Mouse (Mus musculus): ENCODE measurements around the gene Emc7. TPM values are rescaled to one million over a fixed set of nuclear protein-coding genes. Genes with fewer than 3 reads are reported as not detected.

Gene Emc7
- 1.7 and 2.6 TPM in 2 replicates for polyA plus RNA-seq (2012)

- TF ChIP-seq GATA1 (IDR thresholded peaks at IDR 0.05; ENCODE audit: low read length): no peak
Observed at GRCm38 (mm10) chr2:112454862-112455564, at the start of gene Emc7. TSS of gene Emc7 (plus strand) at chr2:112454997.

- no peak for TF ChIP-seq GATA1 (IDR thresholded peaks at IDR 0.05; ENCODE audit: low read length)
Observed at GRCm38 (mm10) chr2:112407030-112407429, 47.8 kb upstream of the Emc7 start.

GRCm38 (mm10) chr2:112425308-112425707 lies 29.5 kb upstream of the Emc7 start:
- no peak for TF ChIP-seq GATA1 (IDR thresholded peaks at IDR 0.05; ENCODE audit: low read length)

- TF ChIP-seq GATA1 (IDR thresholded peaks at IDR 0.05; ENCODE audit: low read length): no peak
Observed at GRCm38 (mm10) chr2:112429665-112430064, 25.1 kb upstream of the Emc7 start.

GRCm38 (mm10) chr2:112430403-112430802 lies 24.4 kb upstream of the Emc7 start:
- no peak for TF ChIP-seq GATA1 (IDR thresholded peaks at IDR 0.05; ENCODE audit: low read length)

GRCm38 (mm10) chr2:112432523-112432922 lies 22.3 kb upstream of the Emc7 start:
- TF ChIP-seq GATA1 (IDR thresholded peaks at IDR 0.05; ENCODE audit: low read length): no peak

GRCm38 (mm10) chr2:112433359-112433758 lies 21.4 kb upstream of the Emc7 start:
- TF ChIP-seq GATA1 (IDR thresholded peaks at IDR 0.05; ENCODE audit: low read length): no peak

GRCm38 (mm10) chr2:112436292-112436691 lies 18.5 kb upstream of the Emc7 start:
- no peak for TF ChIP-seq GATA1 (IDR thresholded peaks at IDR 0.05; ENCODE audit: low read length)

- no peak for TF ChIP-seq GATA1 (IDR thresholded peaks at IDR 0.05; ENCODE audit: low read length)
Observed at GRCm38 (mm10) chr2:112437589-112437988, 17.2 kb upstream of the Emc7 start.

- TF ChIP-seq GATA1 (IDR thresholded peaks at IDR 0.05; ENCODE audit: low read length): no peak
Observed at GRCm38 (mm10) chr2:112443491-112443890, 11.3 kb upstream of the Emc7 start.

GRCm38 (mm10) chr2:112445511-112445910 lies 9.3 kb upstream of the Emc7 start:
- TF ChIP-seq GATA1 (IDR thresholded peaks at IDR 0.05; ENCODE audit: low read length): no peak

- TF ChIP-seq GATA1 (IDR thresholded peaks at IDR 0.05; ENCODE audit: low read length): no peak
Observed at GRCm38 (mm10) chr2:112448510-112449059, 6.2 kb upstream of the Emc7 start.

- no peak for TF ChIP-seq GATA1 (IDR thresholded peaks at IDR 0.05; ENCODE audit: low read length)
Observed at GRCm38 (mm10) chr2:112449597-112450296, 5.0 kb upstream of the Emc7 start.

GRCm38 (mm10) chr2:112454125-112454861 lies 504 bp upstream of the Emc7 start:
- TF ChIP-seq GATA1 (IDR thresholded peaks at IDR 0.05; ENCODE audit: low read length): no peak

GRCm38 (mm10) chr2:112460557-112460956 lies 5.8 kb downstream of the Emc7 start:
- TF ChIP-seq GATA1 (IDR thresholded peaks at IDR 0.05; ENCODE audit: low read length): no peak

GRCm38 (mm10) chr2:112469542-112469941 lies 14.7 kb downstream of the Emc7 start:
- no peak for TF ChIP-seq GATA1 (IDR thresholded peaks at IDR 0.05; ENCODE audit: low read length)

Data from G1E-ER4 (cell line).